Mouse (Mus musculus) testis, adult 2 months (tissue): ENCODE measurements around the gene Plcxd3.

Experiments
- CTCF ChIP-seq: fragments of 200-500 bp; IDR thresholded peaks from 2 replicates; pipeline ENCODE4 v1.5.1; 2012; ENCODE audit warnings: low read depth, mild to moderate bottlenecking, inconsistent platforms, low read length, moderate library complexity; ENCODE audit not compliant: control insufficient read depth, insufficient read depth, insufficient replicate concordance
- POLR2A ChIP-seq: fragments of 200-500 bp; IDR thresholded peaks from 2 replicates; pipeline ENCODE4 v1.6.1; 2012; ENCODE audit warnings: low read depth, mild to moderate bottlenecking, inconsistent platforms, low read length, moderate library complexity; ENCODE audit not compliant: control insufficient read depth

- TF ChIP-seq POLR2A (no peak), CTCF (no peak)
Measured at GRCm38 (mm10) chr15:4496984-4497383, 121.7 kb downstream of the Plcxd3 start.
